Comparison of ENCODE assay signal across 10 mouse cellular contexts in genomic region chr9:46337852-46338291, GRCm38 (mm10). TPM values are rescaled to one million over a fixed set of nuclear protein-coding genes. Genes with fewer than 3 reads are reported as not detected.
A peak's percentile ranks its signal among the peaks of the same experiment; 100 is the strongest.
DNase-seq lines count a peak whose midpoint lies in the region; TF ChIP-seq lines count a peak whose summit lies in the region.
"Had no signal": no experiment of that assay in that cellular context is flagged by ENCODE, and none has a peak within 500 bp of the region (broad histone marks: within the 10 kb centered on the region; RNA-seq: fewer than 3 reads in every experiment).

No protein-coding gene starts in this region.

- H3K4me1 ChIP-seq in CH12.LX (ENCODE audit: control insufficient read depth in 1 of 2, insufficient read depth in 2 of 2) = peaks cover 0 to 24% of the 10 kb centered on the region in 2 experiments; a peak in 2 of 4 replicates
- peaks cover 37% of the 10 kb centered on the region for H3K4me1 ChIP-seq in forebrain, embryonic 10.5 days
- H3K4me1 ChIP-seq: megakaryocyte, embryonic 14.5 days had no signal

- peaks cover 24% of the 10 kb centered on the region for H3K27me3 ChIP-seq in CH12.LX (replicated peaks)
- peaks cover 57% of the 10 kb centered on the region for H3K27me3 ChIP-seq in forebrain, embryonic 10.5 days (ENCODE audit: poor library complexity, severe bottlenecking)

- intact Hi-C loops in left cerebral cortex, adult 2 months (cut with DNase I) = no loop called here

- no peak for TF ChIP-seq EP300 in CH12.LX (IDR thresholded peaks at IDR 0.05; ENCODE audit: low read length)

- in situ Hi-C loops in CH12.LX (cut with MboI; ENCODE audit: low pct_ligation_motif_present, low pct_unique_long_range_greater_than_20kb, low sequenced_read_pairs) = no loop called here

- no peaks in the 10 kb centered on the region for H3K79me2 ChIP-seq in CH12.LX (replicated peaks; ENCODE audit: control insufficient read depth, extremely low read depth, insufficient read depth, poor library complexity, severe bottlenecking)

- H3K4me2 ChIP-seq in CH12.LX (ENCODE audit: insufficient read depth, low read depth, poor library complexity, severe bottlenecking) = peak overlapping the region; percentile 22; the same call in 1 of the 2 replicates

- H3K9me3 ChIP-seq in CH12.LX (replicated peaks; ENCODE audit: low read length) = no peaks in the 10 kb centered on the region
- H3K9me3 ChIP-seq in forebrain, embryonic 10.5 days = no peaks in the 10 kb centered on the region
- H3K9me3 ChIP-seq: megakaryocyte, embryonic 14.5 days had no signal

- dilution Hi-C loops in CH12.LX (cut with MboI; ENCODE audit: extremely low pct_ligation_motif_present, extremely low pct_unique_long_range_greater_than_20kb, low sequenced_read_pairs) = no loop called here

- 4% methylated on average over 3 of the region's 3 CpGs for WGBS in forebrain, embryonic 10.5 days

- no peak for TF ChIP-seq CTCF in CH12.LX (conservative IDR thresholded peaks at IDR 0.05 in 1 of 2, IDR thresholded peaks at IDR 0.05 in 1 of 2; ENCODE audit: low read depth in 2 of 2, low read length in 2 of 2)
- no peak for TF ChIP-seq CTCF in left cerebral cortex, adult 2 months (IDR thresholded peaks at IDR 0.05)

- TF ChIP-seq RAD21 in CH12.LX (IDR thresholded peaks at IDR 0.05; ENCODE audit: low read depth, low read length) = no peak

- no peak overlapping the region for H3K4me3 ChIP-seq in CH12.LX (replicated peaks in 1 of 3; ENCODE audit: low read depth in 2 of 3, low read length in 2 of 3, poor library complexity in 1 of 3)
- no peak overlapping the region for H3K4me3 ChIP-seq in forebrain, embryonic 10.5 days
- H3K4me3 ChIP-seq in left cerebral cortex, adult 2 months = no peak overlapping the region
- H3K4me3 ChIP-seq: megakaryocyte, embryonic 14.5 days had no signal

- no peak overlapping the region for H3K9ac ChIP-seq in CH12.LX (ENCODE audit: insufficient read depth, low read depth)

- H3K27ac ChIP-seq in CH12.LX (ENCODE audit: insufficient read depth, low read depth) = no peak overlapping the region
- H3K27ac ChIP-seq in forebrain, embryonic 10.5 days = peak overlapping the region; percentile 6
- peak overlapping the region; percentile 75 for H3K27ac ChIP-seq in left cerebral cortex, adult 2 months

- DNase-seq in adrenal gland, postnatal 14 days = peak; percentile 32
- no peak for DNase-seq in adrenal gland, adult 18-20 months (ENCODE audit: low spot score in 2 of 2)
- DNase-seq in CH12.LX (ENCODE audit: extremely low read depth) (peak; percentile 54), adipocyte (ENCODE audit: low spot score) (no peak)
- DNase-seq in forebrain, embryonic 10.5 days (ENCODE audit: extremely low spot score, low spot score) = peak; percentile 61
- DNase-seq in left cerebral cortex, adult 2 months (ENCODE audit: extremely low spot score in 1 of 2, low spot score in 2 of 2) = peak; percentile 55
- DNase-seq in retina, postnatal 1 day = peak; percentile 92
- no peak for DNase-seq in adrenal gland, adult 8-10 months

- TF ChIP-seq POLR2A in CH12.LX (IDR thresholded peaks at IDR 0.05; ENCODE audit: low read depth, low read length) = no peak

- H3K36me3 ChIP-seq in CH12.LX (replicated peaks in 1 of 2; ENCODE audit: control insufficient read depth in 1 of 2, insufficient read depth in 1 of 2, low read length in 1 of 2) = no peaks in the 10 kb centered on the region
- H3K36me3 ChIP-seq in forebrain, embryonic 10.5 days (replicated peaks) = no peaks in the 10 kb centered on the region

TF ChIP-seq in CH12.LX, 34 proteins besides CTCF, POLR2A, EP300 and RAD21:
- TF ChIP-seq RCOR1 (conservative IDR thresholded peaks at IDR 0.05; ENCODE audit: low read depth, low read length) = no peak
- no peak for TF ChIP-seq ZNF384 (IDR thresholded peaks at IDR 0.05; ENCODE audit: low read depth, low read length)
- no peak for TF ChIP-seq KAT2A (IDR thresholded peaks at IDR 0.05; ENCODE audit: insufficient replicate concordance, low read length)
- TF ChIP-seq MXI1 (IDR thresholded peaks at IDR 0.05; ENCODE audit: low read depth, low read length) = no peak
- TF ChIP-seq ELF1 (IDR thresholded peaks at IDR 0.05; ENCODE audit: low read depth, low read length) = no peak
- TF ChIP-seq SMC3 (IDR thresholded peaks at IDR 0.05; ENCODE audit: low read depth, low read length) = no peak
- no peak for TF ChIP-seq MEF2A (IDR thresholded peaks at IDR 0.05; ENCODE audit: borderline replicate concordance, low read depth, low read length)
- no peak for TF ChIP-seq CHD2 (IDR thresholded peaks at IDR 0.05; ENCODE audit: low read length)
- no peak for TF ChIP-seq JUN (IDR thresholded peaks at IDR 0.05; ENCODE audit: insufficient read depth, low read depth, low read length)

RNA-seq across cellular contexts. Expression of gene 4931429L15Rik, which starts 18.1 kb away (rescaled TPM):
- not detected in 2 replicates for total RNA-seq in adrenal gland, postnatal 14 days (2021)
- not detected for total RNA-seq in adrenal gland, adult 18-20 months (2021)
- total RNA-seq in CH12.LX (2012; rRNA removed) = not detected in 2 replicates
- not detected in 2 replicates for total RNA-seq in CH12.LX (2014; rRNA removed)
- not detected in 2 replicates for polyA plus RNA-seq in CH12.LX (2012; ENCODE audit: insufficient read length, low read depth)
- 0.22 TPM in 1 of 2 replicates, not detected in the other for polyA plus RNA-seq in forebrain, embryonic 10.5 days (2016; fragmentation: Nextera tagmentation; extraction: Ambion mirVana)
- not detected for total RNA-seq in left cerebral cortex, adult 2 months (2021)
- not detected for total RNA-seq in adrenal gland, adult 8-10 months (2022)
- polyA plus RNA-seq: heart, postnatal 0 days had no signal

RNA-seq across cellular contexts. Expression of gene Bud13, which starts 55.1 kb away (rescaled TPM):
- 9.3 and 16.2 TPM in 2 replicates for total RNA-seq in adrenal gland, postnatal 14 days (2021)
- total RNA-seq in adrenal gland, adult 18-20 months (2021) = 10 to 100 TPM in 1 of 2 experiments, 1 to 10 TPM in 1; 9.6 to 11.1 TPM
- total RNA-seq in CH12.LX (2012; rRNA removed) = 15.9 and 18.8 TPM in 2 replicates
- total RNA-seq in CH12.LX (2014; rRNA removed) = 13.5 and 14.4 TPM in 2 replicates
- polyA plus RNA-seq in CH12.LX (2012; ENCODE audit: insufficient read length, low read depth) = 28.1 and 32.5 TPM in 2 replicates
- 32.3 and 33.0 TPM in 2 replicates for polyA plus RNA-seq in forebrain, embryonic 10.5 days (2016; fragmentation: Nextera tagmentation; extraction: Ambion mirVana)
- 10 to 100 TPM; 10.4 to 11.0 TPM for total RNA-seq in left cerebral cortex, adult 2 months (2021)
- total RNA-seq in adrenal gland, adult 8-10 months (2022) = 10 to 100 TPM; 10.4 to 14.9 (median 10.7) TPM

Comparison
In these comparisons a context has a peak if more than half of its experiments do, and no peak if none do; other contexts are left out.
1. DNase-seq: peak in adrenal gland, postnatal 14 days (single experiment), CH12.LX (single experiment), forebrain, embryonic 10.5 days (single experiment), left cerebral cortex, adult 2 months (2 of 2) and retina, postnatal 1 day (single experiment); none in adrenal gland, adult 18-20 months (0 of 2), adrenal gland, adult 8-10 months (single experiment) and adipocyte (single experiment).